Mouse (Mus musculus) CD8-positive naive resting alpha-beta T cell, adult 2 months (primary cell): ENCODE results near the gene Pitpnm2.

Experiments used
- DNase-seq, 2 experiments: peaks; one replicate each; pipeline ENCODE4 v3.0.0; 2022; ENCODE audit warnings: low read depth in 2 of 2, low spot score in 2 of 2

Pitpnm2 gene

GRCm38 (mm10) chr5:124203251-124203650 lies 46.3 kb downstream of the Pitpnm2 start:
- DNase-seq: no peak

GRCm38 (mm10) chr5:124202071-124202470 lies 47.5 kb downstream of the Pitpnm2 start:
- no peak for DNase-seq

GRCm38 (mm10) chr5:124201564-124201963 lies 48.0 kb downstream of the Pitpnm2 start:
- DNase-seq: no peak

GRCm38 (mm10) chr5:124200844-124201243 lies 48.7 kb downstream of the Pitpnm2 start:
- DNase-seq: no peak

- DNase-seq: no peak
Measured at GRCm38 (mm10) chr5:124199168-124199567, 50.4 kb downstream of the Pitpnm2 start.

- DNase-seq: no peak
Measured at GRCm38 (mm10) chr5:124198473-124198872, 51.1 kb downstream of the Pitpnm2 start.

- no peak for DNase-seq
Measured at GRCm38 (mm10) chr5:124196082-124196481, 53.5 kb downstream of the Pitpnm2 start.

GRCm38 (mm10) chr5:124194386-124195084 lies 55.0 kb downstream of the Pitpnm2 start:
- no peak for DNase-seq

- DNase-seq: no peak
Measured at GRCm38 (mm10) chr5:124193286-124194112, 56.1 kb downstream of the Pitpnm2 start.

- DNase-seq: no peak
Measured at GRCm38 (mm10) chr5:124192726-124193285, 56.8 kb downstream of the Pitpnm2 start.

GRCm38 (mm10) chr5:124192251-124192710 lies 57.3 kb downstream of the Pitpnm2 start:
- DNase-seq: no peak

- DNase-seq: no peak
Measured at GRCm38 (mm10) chr5:124190146-124190870, 59.3 kb downstream of the Pitpnm2 start.

- DNase-seq: no peak
Measured at GRCm38 (mm10) chr5:124189572-124189981, 60.0 kb downstream of the Pitpnm2 start.

- DNase-seq: no peak
Measured at GRCm38 (mm10) chr5:124187508-124188311, 61.9 kb downstream of the Pitpnm2 start.

GRCm38 (mm10) chr5:124186981-124187507 lies 62.5 kb downstream of the Pitpnm2 start:
- no peak for DNase-seq

- DNase-seq: no peak
Measured at GRCm38 (mm10) chr5:124186465-124186854, 63.1 kb downstream of the Pitpnm2 start.

GRCm38 (mm10) chr5:124185706-124186464 lies 63.7 kb downstream of the Pitpnm2 start:
- no peak for DNase-seq

GRCm38 (mm10) chr5:124184898-124185701 lies 64.5 kb downstream of the Pitpnm2 start:
- DNase-seq: no peak

GRCm38 (mm10) chr5:124184191-124184590 lies 65.4 kb downstream of the Pitpnm2 start:
- DNase-seq: no peak
